Mouse (Mus musculus): ENCODE results near the gene Arhgef6. TPM values are rescaled to one million over a fixed set of nuclear protein-coding genes. Genes with fewer than 3 reads are reported as not detected.

Arhgef6 gene
- 5.1 and 6.5 TPM in 2 replicates for polyA plus RNA-seq (2015; fragmentation: Nextera tagmentation; extraction: Ambion mirVana)

GRCm38 (mm10) chrX:57338371-57339211 lies at the start of gene Arhgef6:
Gene Arhgef6, minus strand, starts transcription at chrX:57338729.

GRCm38 (mm10) chrX:57211876-57212275 lies 126.7 kb downstream of the Arhgef6 start, which contains the start of gene Cd40lg:
Gene Cd40lg, plus strand, starts transcription at chrX:57212143.

Other genes starting within 250 kb of the Arhgef6 start
- not detected in 2 replicates for gene Cd40lg, start 126.6 kb downstream of the Arhgef6 start, polyA plus RNA-seq (2015; fragmentation: Nextera tagmentation; extraction: Ambion mirVana)
- gene Rbmx, start 54.3 kb upstream of the Arhgef6 start, polyA plus RNA-seq (2015; fragmentation: Nextera tagmentation; extraction: Ambion mirVana): 27.0 and 32.0 TPM in 2 replicates
- gene Gm364, start 70.4 kb upstream of the Arhgef6 start, polyA plus RNA-seq (2015; fragmentation: Nextera tagmentation; extraction: Ambion mirVana): not detected in 2 replicates
- not detected in 2 replicates for gene Gpr101, start 165.0 kb upstream of the Arhgef6 start, polyA plus RNA-seq (2015; fragmentation: Nextera tagmentation; extraction: Ambion mirVana)